Mouse (Mus musculus) hindbrain, embryonic 13.5 days (tissue): ENCODE measurements around the gene Samd13. TPM values are rescaled to one million over a fixed set of nuclear protein-coding genes. Genes with fewer than 3 reads are reported as not detected.
A peak's percentile ranks its signal among the peaks of the same experiment; 100 is the strongest.

Source experiments
- ATAC-seq: fragments of 200-750 bp; cut with Nextera tagmentation; 2 replicates; pipeline ENCODE4 v1.8.0; 2017; ENCODE audit warnings: moderate TSS enrichment; ENCODE audit not compliant: low FRiP score
- H3K27ac ChIP-seq: fragments of 300-500 bp; sonication (generic); 2 replicates; pipeline ENCODE4 v1.5.1; 2015; ENCODE audit warnings: inconsistent platforms, mild to moderate bottlenecking, moderate library complexity
- H3K27me3 ChIP-seq: fragments of 300-500 bp; sonication (generic); 2 replicates; pipeline ENCODE4 v1.6.1; 2015; ENCODE audit warnings: mild to moderate bottlenecking, inconsistent platforms
- H3K36me3 ChIP-seq: fragments of 300-500 bp; sonication (generic); 2 replicates; pipeline ENCODE4 v1.6.1; 2015; ENCODE audit warnings: mild to moderate bottlenecking, inconsistent platforms
- H3K4me1 ChIP-seq: fragments of 300-500 bp; sonication (generic); replicated peaks from 2 replicates; pipeline ENCODE4 v1.6.1; 2015; ENCODE audit warnings: inconsistent platforms
- H3K4me2 ChIP-seq: fragments of 300-500 bp; sonication (generic); 2 replicates; pipeline ENCODE4 v1.6.1; 2015; ENCODE audit warnings: inconsistent platforms, mild to moderate bottlenecking, moderate library complexity
- H3K4me3 ChIP-seq: fragments of 300-500 bp; sonication (generic); 2 replicates; pipeline ENCODE4 v1.5.1; 2015; ENCODE audit warnings: mild to moderate bottlenecking, inconsistent platforms
- H3K9ac ChIP-seq: fragments of 300-500 bp; sonication (generic); 2 replicates; pipeline ENCODE4 v1.6.1; 2015; ENCODE audit warnings: mild to moderate bottlenecking, inconsistent platforms
- H3K9me3 ChIP-seq: fragments of 300-500 bp; sonication (generic); 2 replicates; pipeline ENCODE4 v1.6.1; 2016; ENCODE audit warnings: inconsistent platforms
- WGBS: fragments of 180-500 bp; shearing (Covaris S2); methylation state at CpG from one replicate; pipeline ENCODE4 v1.1.7; 2015; 5-methylcytosine and 5-hydroxymethylcytosine counted together
- polyA plus RNA-seq: library from polyadenylated mRNA; unstranded; fragments of >200 nt; fragmentation: Nextera tagmentation; extraction: Ambion mirVana; gene quantifications from 2 replicates; pipeline ENCODE4 v1.2.1, GENCODE M21; 2015

Gene Samd13
- 0.23 and 0.44 TPM in 2 replicates for polyA plus RNA-seq

DNA sequence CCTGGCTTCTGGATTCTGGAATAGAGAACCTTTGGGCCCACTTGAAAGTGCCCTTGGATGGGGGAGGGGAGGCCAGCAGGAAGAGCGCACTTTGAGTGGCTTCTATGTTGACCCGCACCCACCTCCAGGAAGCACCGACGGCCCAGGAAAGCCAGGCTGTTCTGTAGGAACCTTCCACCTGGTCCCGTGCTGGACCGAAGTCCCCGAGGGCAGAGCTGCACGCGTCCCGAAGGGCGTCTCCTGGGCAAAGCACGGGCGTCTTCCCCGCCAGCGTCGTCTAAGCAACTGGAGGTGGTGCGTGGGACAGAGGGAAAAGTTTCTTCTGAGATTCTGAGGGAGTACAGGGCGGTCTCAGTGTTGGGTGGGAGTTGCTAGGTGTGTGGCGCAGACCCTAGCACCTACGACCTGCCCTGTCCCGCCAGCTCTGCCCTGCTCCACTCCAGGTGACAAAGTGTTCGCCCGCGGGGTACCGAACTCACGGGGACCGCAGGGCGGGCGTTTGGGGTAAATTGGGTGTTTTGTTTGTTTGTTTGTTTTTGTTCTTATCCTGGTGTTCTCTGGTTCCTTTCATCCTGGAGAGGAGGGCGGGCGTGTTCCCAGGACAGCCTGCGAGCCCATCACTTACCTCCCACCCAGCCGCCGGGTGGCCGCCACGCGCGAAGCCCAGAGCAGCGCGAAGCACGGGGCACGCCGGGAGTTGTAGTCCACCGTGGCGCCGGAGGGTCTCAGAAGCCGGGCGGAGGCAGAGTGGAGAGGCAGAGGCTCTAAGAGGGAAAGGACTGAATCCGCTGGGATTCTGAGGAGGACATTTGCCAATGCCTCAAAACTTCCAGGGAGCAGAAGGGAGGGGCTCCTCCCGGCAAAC is at the start of gene Samd13:
TSS of gene Samd13 (minus strand) at position 782 of the 865 bp plus-strand sequence.
- peak within 1 kb of the TSS; percentile 55 for H3K4me3 ChIP-seq
- peak within 1 kb of the TSS; percentile 69 for H3K9ac ChIP-seq
- peaks cover 10% of the 10 kb centered on the region for H3K4me1 ChIP-seq
- H3K9me3 ChIP-seq: no peaks in the 10 kb centered on the region
- WGBS: 3% methylated on average over 50 of the region's 50 CpGs
- H3K4me2 ChIP-seq: peak within 1 kb of the TSS; percentile 86
- H3K36me3 ChIP-seq: no peaks in the 10 kb centered on the region
- no peak within 1 kb of the TSS for H3K27ac ChIP-seq
- H3K27me3 ChIP-seq: peaks cover 21% of the 10 kb centered on the region; the same call in 1 of the 2 replicates
- ATAC-seq: peak; percentile 95

DNA sequence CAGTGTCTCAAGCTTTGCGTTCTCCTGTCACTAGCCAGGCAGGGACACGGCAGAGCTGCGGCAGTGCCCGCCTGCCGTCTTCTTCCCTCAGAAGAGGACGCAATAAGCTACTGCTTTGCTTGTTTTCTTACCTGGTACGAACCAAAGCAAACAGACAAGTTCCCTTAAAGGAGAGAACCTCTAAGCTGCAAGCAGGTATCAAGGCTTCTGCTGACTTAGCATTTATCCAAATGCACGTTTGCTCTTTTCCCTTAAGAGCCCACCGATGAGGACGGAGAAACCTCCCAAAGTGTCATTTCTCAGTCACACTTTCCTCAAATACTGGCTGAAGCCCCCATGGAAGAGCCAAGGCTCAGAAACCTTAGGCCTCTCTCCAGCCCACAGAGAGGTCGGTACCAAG is 46.1 kb upstream of the Samd13 start:
- Histone ChIP-seq H3K4me1 (no peaks in the 10 kb centered on the region), H3K4me2 (no peak overlapping the region), H3K9ac (no peak overlapping the region), H3K27ac (no peak overlapping the region), H3K9me3 (no peaks in the 10 kb centered on the region), H3K4me3 (no peak overlapping the region), H3K36me3 (peaks cover 73% of the 10 kb centered on the region), H3K27me3 (no peaks in the 10 kb centered on the region)
- ATAC-seq: no peak
- WGBS: 95% methylated on average over 11 of the region's 11 CpGs

DNA sequence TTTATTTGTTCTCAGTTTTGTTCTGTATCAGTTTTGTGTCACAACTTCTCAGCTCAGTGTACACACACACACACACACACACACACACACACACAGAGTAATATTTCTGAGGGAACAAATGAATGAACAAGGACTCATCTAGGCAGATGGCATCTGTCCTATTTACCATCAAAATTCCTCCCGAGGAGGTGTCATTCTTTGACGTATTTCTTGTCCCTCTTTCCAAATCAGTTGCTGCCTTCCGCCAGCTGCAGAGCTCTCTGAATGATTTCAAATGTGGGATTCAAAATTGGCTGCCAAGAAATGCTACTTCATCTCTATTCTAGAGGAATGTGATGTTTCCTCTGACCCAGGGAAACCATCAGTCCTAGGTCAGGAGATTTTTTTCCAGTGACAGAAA is 37.6 kb upstream of the Samd13 start:
- H3K4me3 ChIP-seq: no peak overlapping the region
- H3K4me2 ChIP-seq: no peak overlapping the region
- WGBS: 65% methylated on average over 3 of the region's 3 CpGs

DNA sequence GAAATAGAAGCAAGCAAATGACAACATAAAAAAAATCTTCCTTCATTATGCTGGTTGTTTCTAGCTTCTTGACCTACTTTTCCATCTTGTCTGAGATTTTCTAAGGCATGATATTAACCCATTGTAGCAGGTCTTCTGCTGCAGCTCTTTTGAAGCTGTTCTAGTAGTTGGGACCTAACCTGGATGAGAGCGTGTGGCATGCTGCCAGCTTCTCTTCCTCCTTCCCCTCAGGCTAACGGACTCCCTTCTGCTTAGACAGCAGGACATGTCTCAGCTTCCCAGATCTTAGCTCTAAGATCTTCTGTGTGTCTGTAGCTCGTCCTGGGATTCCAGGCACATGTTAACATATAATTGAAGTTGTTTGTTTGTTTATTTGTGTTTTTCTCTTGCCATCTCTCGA is 34.3 kb upstream of the Samd13 start:
- Histone ChIP-seq H3K9me3 (no peaks in the 10 kb centered on the region), H3K4me1 (0 out of 2 replicates have a peak, but pooled peaks cover 4% of the 10 kb centered on the region), H3K36me3 (no peaks in the 10 kb centered on the region), H3K27me3 (no peaks in the 10 kb centered on the region), H3K4me2 (no peak overlapping the region), H3K27ac (no peak overlapping the region), H3K9ac (no peak overlapping the region), H3K4me3 (no peak overlapping the region)
- WGBS: 83% methylated on average over 4 of the region's 4 CpGs
- no peak for ATAC-seq

More for the DNA sequence above, 37.6 kb upstream of the Samd13 start:
- Histone ChIP-seq H3K4me1 (no peaks in the 10 kb centered on the region), H3K9ac (no peak overlapping the region), H3K27me3 (no peaks in the 10 kb centered on the region), H3K27ac (no peak overlapping the region), H3K9me3 (peaks cover 8% of the 10 kb centered on the region; the same call in 1 of the 2 replicates), H3K36me3 (peaks cover 26% of the 10 kb centered on the region)
- no peak for ATAC-seq

DNA sequence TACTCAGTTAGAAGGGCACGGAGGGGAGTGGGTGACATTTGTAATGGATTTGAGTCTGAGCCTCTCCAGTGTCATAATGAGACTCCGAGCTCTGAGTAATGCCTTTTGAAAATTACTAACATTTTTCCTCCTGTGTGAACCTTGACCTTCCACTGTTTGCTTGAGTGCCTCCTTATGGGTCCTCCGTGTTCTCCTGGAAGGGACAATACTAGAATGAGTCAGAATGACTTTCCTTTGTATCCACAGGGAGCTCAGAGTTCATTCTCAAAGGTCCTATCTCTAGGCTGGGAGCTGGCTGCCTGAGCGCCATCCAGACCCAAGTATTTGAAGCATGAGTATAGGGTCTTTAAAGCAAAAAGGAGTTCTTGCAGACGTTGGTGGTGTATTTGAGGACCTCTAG is 32.9 kb upstream of the Samd13 start:
- no peak overlapping the region for H3K4me2 ChIP-seq
- H3K9me3 ChIP-seq: no peaks in the 10 kb centered on the region
- no peak for ATAC-seq
- 0 out of 2 replicates have a peak, but pooled peaks cover 4% of the 10 kb centered on the region for H3K4me1 ChIP-seq
- no peak overlapping the region for H3K27ac ChIP-seq
- H3K27me3 ChIP-seq: no peaks in the 10 kb centered on the region
- no peak overlapping the region for H3K4me3 ChIP-seq
- no peaks in the 10 kb centered on the region for H3K36me3 ChIP-seq
- no peak overlapping the region for H3K9ac ChIP-seq
- 57% methylated on average over 5 of the region's 5 CpGs for WGBS

DNA sequence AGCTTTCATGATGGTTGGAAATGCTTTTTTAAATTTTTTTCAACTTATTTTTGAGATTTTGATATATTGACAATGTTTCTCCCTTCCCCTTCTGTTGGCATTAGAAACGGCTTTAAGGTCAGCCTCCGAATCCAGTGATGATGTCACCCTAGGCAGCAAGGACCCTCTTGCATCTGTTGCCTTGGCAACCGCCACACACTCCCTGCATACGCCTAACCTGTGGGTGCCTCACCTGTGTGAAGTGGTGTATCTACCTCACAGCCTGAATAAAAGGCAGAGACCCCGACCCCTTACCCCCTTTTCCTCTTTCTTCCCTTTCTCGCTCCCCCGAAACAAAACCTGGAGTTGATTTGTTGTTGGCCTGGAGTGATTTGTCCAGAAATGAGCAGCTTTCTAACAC is 26.9 kb upstream of the Samd13 start:
- Histone ChIP-seq H3K36me3 (no peaks in the 10 kb centered on the region), H3K27ac (no peak overlapping the region), H3K9me3 (no peaks in the 10 kb centered on the region), H3K4me1 (no peaks in the 10 kb centered on the region), H3K4me2 (no peak overlapping the region), H3K4me3 (no peak overlapping the region), H3K9ac (no peak overlapping the region), H3K27me3 (no peaks in the 10 kb centered on the region)
- 84% methylated on average over 7 of the region's 7 CpGs for WGBS
- ATAC-seq: no peak

DNA sequence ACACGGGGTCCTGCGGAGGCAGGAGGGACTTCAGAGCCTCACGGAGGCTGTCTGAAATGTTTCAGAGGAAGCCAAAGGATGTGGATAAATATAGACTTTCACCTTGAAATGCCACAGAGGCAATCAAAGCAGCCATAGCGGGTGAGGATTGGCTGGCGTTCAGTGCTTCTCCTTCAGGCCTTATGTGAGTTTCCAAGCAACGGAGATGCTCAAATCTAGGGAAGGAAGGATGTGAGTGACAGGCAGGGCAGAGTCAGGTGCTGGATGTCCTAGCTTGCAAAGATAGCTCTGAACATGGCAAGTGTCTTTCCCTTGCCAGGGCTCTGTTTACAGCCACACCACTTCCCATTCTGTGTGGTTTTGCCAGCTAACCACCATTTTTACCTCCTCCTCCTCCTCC is 26.2 kb upstream of the Samd13 start:
- ATAC-seq: no peak

DNA sequence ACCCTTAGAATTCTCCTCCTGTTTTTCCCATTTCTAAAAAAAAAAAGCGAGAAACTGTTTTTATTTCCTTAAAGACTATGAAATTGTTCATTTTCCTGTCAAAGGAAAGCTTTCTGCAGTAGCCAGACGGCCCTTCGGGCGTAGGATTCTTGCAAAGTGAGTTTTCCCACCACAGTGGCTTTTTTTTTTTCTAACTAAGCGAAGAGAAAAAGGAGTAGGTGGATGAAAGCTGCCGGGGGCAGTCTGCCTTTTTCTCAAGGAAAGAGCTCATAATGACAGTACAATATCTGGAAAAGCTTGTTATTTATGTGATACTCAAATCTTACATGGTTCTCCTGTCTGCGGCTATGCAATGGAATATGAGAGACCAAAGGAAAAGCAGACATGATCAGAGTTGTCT is 25.7 kb upstream of the Samd13 start:
- Histone ChIP-seq H3K27ac (no peak overlapping the region), H3K36me3 (no peaks in the 10 kb centered on the region), H3K9me3 (no peaks in the 10 kb centered on the region), H3K9ac (no peak overlapping the region), H3K27me3 (no peaks in the 10 kb centered on the region), H3K4me1 (no peaks in the 10 kb centered on the region), H3K4me3 (no peak overlapping the region), H3K4me2 (no peak overlapping the region)
- ATAC-seq: no peak
- WGBS: 82% methylated on average over 7 of the region's 7 CpGs

More for the DNA sequence above, 26.2 kb upstream of the Samd13 start:
- WGBS: 66% methylated on average over 6 of the region's 6 CpGs
- Histone ChIP-seq H3K4me2 (no peak overlapping the region), H3K36me3 (no peaks in the 10 kb centered on the region), H3K27me3 (no peaks in the 10 kb centered on the region), H3K9ac (no peak overlapping the region), H3K4me3 (no peak overlapping the region), H3K4me1 (no peaks in the 10 kb centered on the region), H3K27ac (no peak overlapping the region), H3K9me3 (no peaks in the 10 kb centered on the region)

DNA sequence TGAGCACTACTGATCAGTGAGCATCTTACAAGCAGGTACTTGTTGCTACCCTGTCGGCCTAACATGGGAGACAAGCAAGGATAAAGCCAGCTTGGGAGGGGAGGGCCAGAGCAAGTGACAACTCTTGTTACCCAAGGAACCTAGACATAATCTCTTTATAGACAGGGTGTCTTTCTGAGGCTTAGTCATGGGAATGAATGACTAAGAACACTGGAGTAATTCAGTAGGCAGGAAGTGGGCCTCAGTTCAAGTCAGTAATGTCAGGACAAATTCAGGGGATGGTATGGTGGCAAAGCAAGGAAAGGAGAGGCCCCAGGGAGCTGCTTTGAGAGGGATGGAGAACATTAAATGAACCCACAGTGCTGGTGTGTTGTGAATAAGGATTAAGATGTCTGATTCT is 23.7 kb upstream of the Samd13 start:
- Histone ChIP-seq H3K9ac (no peak overlapping the region), H3K9me3 (no peaks in the 10 kb centered on the region), H3K4me1 (no peaks in the 10 kb centered on the region), H3K27me3 (no peaks in the 10 kb centered on the region), H3K4me3 (no peak overlapping the region), H3K4me2 (no peak overlapping the region), H3K27ac (no peak overlapping the region), H3K36me3 (no peaks in the 10 kb centered on the region)
- 79% methylated on average over 1 of the region's 1 CpGs for WGBS
- ATAC-seq: no peak

DNA sequence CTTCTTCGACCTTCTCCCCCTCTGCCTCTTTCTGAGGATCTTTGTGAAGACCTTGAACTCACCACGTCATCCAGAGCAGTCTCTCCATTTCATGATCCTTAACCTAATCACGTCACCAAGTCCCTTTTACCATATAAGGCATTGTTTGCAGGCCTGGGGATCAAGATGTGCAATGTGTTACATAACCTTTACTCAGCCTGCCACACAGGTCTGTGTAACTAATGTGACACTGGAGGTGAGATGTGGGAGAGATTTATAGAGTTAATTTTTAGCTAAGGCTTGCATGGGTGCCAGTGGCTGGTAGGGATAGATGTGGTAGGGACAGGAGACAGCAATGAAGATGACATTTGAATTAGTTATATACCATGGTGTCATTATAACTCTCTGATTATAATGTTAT is 23.0 kb upstream of the Samd13 start:
- 86% methylated on average over 3 of the region's 3 CpGs for WGBS
- no peak overlapping the region for H3K9ac ChIP-seq
- no peaks in the 10 kb centered on the region for H3K9me3 ChIP-seq
- no peak overlapping the region for H3K4me3 ChIP-seq
- H3K27ac ChIP-seq: no peak overlapping the region
- H3K4me1 ChIP-seq: no peaks in the 10 kb centered on the region
- no peaks in the 10 kb centered on the region for H3K36me3 ChIP-seq
- ATAC-seq: no peak
- H3K4me2 ChIP-seq: no peak overlapping the region
- H3K27me3 ChIP-seq: no peaks in the 10 kb centered on the region

DNA sequence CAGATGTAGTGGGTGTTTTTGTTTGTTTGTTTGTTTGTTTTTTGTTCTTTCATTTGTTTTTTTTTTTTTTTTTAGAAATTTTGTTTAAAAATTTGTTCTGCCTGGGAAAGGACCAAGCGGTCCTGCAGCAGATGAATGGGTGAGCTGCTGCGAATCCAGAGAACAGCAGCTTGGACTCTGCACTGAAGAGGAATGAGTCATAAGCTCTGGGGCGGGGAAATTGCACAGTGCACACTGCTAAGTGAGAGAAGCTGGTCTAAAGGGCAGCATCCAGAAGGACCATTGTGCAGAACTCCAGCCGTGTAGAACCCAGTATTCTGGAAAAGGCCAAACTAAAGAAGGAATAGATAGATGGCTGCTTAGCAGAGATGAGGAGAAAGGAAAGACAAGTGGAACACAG is 18.7 kb upstream of the Samd13 start:
- WGBS: 92% methylated on average over 4 of the region's 4 CpGs
- H3K27me3 ChIP-seq: no peaks in the 10 kb centered on the region

DNA sequence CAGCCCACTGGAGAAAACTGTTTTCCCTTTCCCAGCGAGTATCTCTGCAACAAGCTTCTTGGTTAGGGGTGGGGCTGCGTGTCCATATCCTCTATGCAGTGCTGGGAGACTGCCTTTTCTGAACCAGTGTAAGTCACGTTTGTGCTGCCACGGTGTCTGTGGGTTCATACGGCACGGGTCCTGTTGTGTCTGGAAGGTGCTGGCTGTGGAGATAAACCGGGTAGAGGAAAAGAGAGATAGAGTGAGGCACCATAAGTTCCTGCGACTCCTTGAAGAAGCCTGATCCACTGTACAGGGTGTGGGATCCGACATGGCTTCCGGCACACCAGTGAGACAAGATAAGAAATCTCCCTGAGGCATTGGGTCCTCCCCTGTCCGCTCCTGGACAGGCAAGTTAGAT is 14.7 kb upstream of the Samd13 start:
- H3K4me2 ChIP-seq: no peak overlapping the region
- H3K9ac ChIP-seq: no peak overlapping the region
- no peak overlapping the region for H3K4me3 ChIP-seq
- no peak overlapping the region for H3K27ac ChIP-seq
- H3K4me1 ChIP-seq: peaks cover 8% of the 10 kb centered on the region; the same call in 1 of the 2 replicates
- H3K27me3 ChIP-seq: no peaks in the 10 kb centered on the region
- no peaks in the 10 kb centered on the region for H3K9me3 ChIP-seq
- no peaks in the 10 kb centered on the region for H3K36me3 ChIP-seq
- 82% methylated on average over 11 of the region's 11 CpGs for WGBS
- no peak for ATAC-seq

More for the DNA sequence above, 18.7 kb upstream of the Samd13 start:
- Histone ChIP-seq H3K4me2 (no peak overlapping the region), H3K9ac (no peak overlapping the region), H3K4me3 (no peak overlapping the region), H3K36me3 (no peaks in the 10 kb centered on the region), H3K27ac (no peak overlapping the region), H3K9me3 (no peaks in the 10 kb centered on the region), H3K4me1 (0 out of 2 replicates have a peak, but pooled peaks cover under 1% of the 10 kb centered on the region)
- ATAC-seq: no peak

DNA sequence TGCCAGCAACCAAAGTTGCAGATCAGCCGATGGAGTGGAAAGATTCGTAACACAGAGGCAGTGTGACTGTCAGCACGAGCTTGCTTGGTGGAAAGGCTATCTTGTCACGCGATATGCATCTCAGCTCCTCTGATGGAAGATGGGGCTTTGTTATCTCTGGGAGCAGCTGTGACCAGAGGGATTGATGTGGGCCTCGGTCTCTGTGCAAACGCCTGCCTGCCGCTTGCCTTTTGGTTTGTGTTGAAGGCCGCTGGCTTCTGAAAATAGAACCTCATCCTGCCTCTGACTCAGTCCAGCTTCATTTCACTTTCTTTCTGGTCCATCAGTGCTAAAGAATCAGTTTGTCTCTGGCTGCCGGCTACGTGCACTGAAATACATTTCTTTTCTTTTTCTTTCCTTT is 13.6 kb upstream of the Samd13 start:
- no peaks in the 10 kb centered on the region for H3K27me3 ChIP-seq
- WGBS: 47% methylated on average over 11 of the region's 11 CpGs
- H3K9ac ChIP-seq: 0 out of 2 replicates have a peak overlapping the region, but pooled peaks have one; percentile 29
- H3K4me2 ChIP-seq: no peak overlapping the region
- H3K27ac ChIP-seq: peak overlapping the region; percentile 35; the same call in 1 of the 2 replicates
- H3K36me3 ChIP-seq: no peaks in the 10 kb centered on the region
- H3K4me1 ChIP-seq: peaks cover 8% of the 10 kb centered on the region; the same call in 1 of the 2 replicates
- no peak for ATAC-seq
- H3K9me3 ChIP-seq: no peaks in the 10 kb centered on the region
- H3K4me3 ChIP-seq: no peak overlapping the region
